8 mouse cellular contexts compared by ENCODE assay signal in the genomic region with DNA sequence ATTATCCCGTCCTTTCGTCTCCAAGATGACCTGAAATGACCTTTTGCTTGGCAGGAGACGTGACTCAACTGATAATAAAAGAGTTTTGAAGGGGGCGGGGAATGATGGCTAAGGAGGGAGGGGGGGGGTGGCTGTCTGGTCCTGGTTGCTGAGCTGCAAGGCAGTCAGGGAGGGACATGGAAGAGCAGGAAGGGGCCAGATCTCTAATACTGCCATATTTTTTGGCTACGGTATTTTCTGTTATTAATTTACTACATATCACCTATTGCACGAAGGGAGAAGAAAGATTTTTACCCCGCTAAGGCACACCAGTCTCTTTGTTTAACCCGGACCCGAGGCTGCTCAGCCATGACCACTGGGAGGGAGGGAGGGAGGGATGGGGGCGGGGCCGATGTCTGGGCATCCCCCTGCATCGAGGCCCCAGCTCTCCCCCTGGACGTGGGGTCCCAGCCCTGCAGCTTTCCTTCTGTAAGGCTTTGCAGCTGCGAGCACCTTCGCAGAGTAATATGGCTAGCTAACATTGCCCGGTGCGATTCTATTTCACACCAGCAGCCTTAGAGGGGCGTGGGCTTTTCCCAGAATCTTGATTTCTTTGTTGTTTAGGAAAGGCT.
DNase-seq lines count a peak whose midpoint lies in the region; ATAC-seq and TF ChIP-seq lines count a peak whose summit lies in the region.

No protein-coding gene starts in this region.

- peak overlapping the region; percentile 43 for H3K4me3 ChIP-seq in lung, embryonic 15.5 days
- H3K4me3 ChIP-seq in embryonic fibroblast, embryonic 13.5 days (ENCODE audit: insufficient read depth, low read length): peak overlapping the region; percentile 25
- peak overlapping the region; percentile 30 for H3K4me3 ChIP-seq in hindbrain, embryonic 14.5 days (replicated peaks; ENCODE audit: low read length)
- H3K4me3 ChIP-seq in midbrain, embryonic 11.5 days (ENCODE audit: low read depth, low read length): peak overlapping the region; percentile 22

- peak overlapping the region; percentile 43 for H3K9ac ChIP-seq in lung, embryonic 15.5 days
- H3K9ac ChIP-seq in hindbrain, embryonic 14.5 days: peak overlapping the region; percentile 70
- peak overlapping the region; percentile 70 for H3K9ac ChIP-seq in midbrain, embryonic 11.5 days (ENCODE audit: low read length)

- no peaks in the 10 kb centered on the region for H3K9me3 ChIP-seq in lung, embryonic 15.5 days
- no peaks in the 10 kb centered on the region for H3K9me3 ChIP-seq in hindbrain, embryonic 14.5 days (ENCODE audit: control insufficient read depth, low read length)
- peaks cover 3% of the 10 kb centered on the region; the same call in 1 of the 2 replicates for H3K9me3 ChIP-seq in midbrain, embryonic 11.5 days (ENCODE audit: control insufficient read depth, low read length)

- peak overlapping the region; percentile 86 for H3K4me2 ChIP-seq in lung, embryonic 15.5 days
- peak overlapping the region; percentile 62 for H3K4me2 ChIP-seq in hindbrain, embryonic 14.5 days (replicated peaks)
- peak overlapping the region; percentile 51 for H3K4me2 ChIP-seq in midbrain, embryonic 11.5 days

- H3K36me3 ChIP-seq in lung, embryonic 15.5 days: no peaks in the 10 kb centered on the region
- H3K36me3 ChIP-seq in hindbrain, embryonic 14.5 days (replicated peaks; ENCODE audit: control insufficient read depth, insufficient read depth): no peaks in the 10 kb centered on the region
- no peaks in the 10 kb centered on the region for H3K36me3 ChIP-seq in midbrain, embryonic 11.5 days (ENCODE audit: control insufficient read depth, insufficient read depth, low read length)

- no peaks in the 10 kb centered on the region for H3K27me3 ChIP-seq in lung, embryonic 15.5 days
- no peaks in the 10 kb centered on the region for H3K27me3 ChIP-seq in hindbrain, embryonic 14.5 days (ENCODE audit: control insufficient read depth, insufficient read depth, low read length)
- no peaks in the 10 kb centered on the region for H3K27me3 ChIP-seq in midbrain, embryonic 11.5 days (ENCODE audit: control insufficient read depth, insufficient read depth, low read length)

- no peak overlapping the region for H3K27ac ChIP-seq in lung, embryonic 15.5 days
- H3K27ac ChIP-seq in embryonic fibroblast, embryonic 13.5 days (ENCODE audit: insufficient read depth, low read length): no peak overlapping the region
- H3K27ac ChIP-seq in hindbrain, embryonic 14.5 days: peak overlapping the region; percentile 95
- H3K27ac ChIP-seq in midbrain, embryonic 11.5 days (ENCODE audit: low read depth, low read length): peak overlapping the region; percentile 96

- 1% methylated on average over 18 of the region's 18 CpGs for WGBS in lung, embryonic 15.5 days
- 1% methylated on average over 18 of the region's 18 CpGs for WGBS in hindbrain, embryonic 14.5 days
- WGBS in midbrain, embryonic 11.5 days: 0% methylated on average over 18 of the region's 18 CpGs

- ATAC-seq in lung, embryonic 15.5 days (ENCODE audit: borderline replicate concordance, extremely low read depth, low FRiP score, low TSS enrichment): peak; percentile 85; the same call in 1 of the 2 replicates
- ATAC-seq in hindbrain, embryonic 14.5 days (ENCODE audit: low FRiP score): peak; percentile 95
- peak; percentile 97 for ATAC-seq in midbrain, embryonic 11.5 days (ENCODE audit: low FRiP score)

- peak; percentile 41; the same call in 1 of the 2 replicates for TF ChIP-seq POLR2A in embryonic fibroblast, embryonic 13.5 days (IDR thresholded peaks at IDR 0.05; ENCODE audit: low read depth, low read length)

- TF ChIP-seq CTCF in embryonic fibroblast, embryonic 13.5 days (IDR thresholded peaks at IDR 0.05; ENCODE audit: borderline replicate concordance, insufficient read depth, low read length): no peak

- H3K4me1 ChIP-seq in lung, embryonic 15.5 days: peaks cover 14% of the 10 kb centered on the region
- H3K4me1 ChIP-seq in embryonic fibroblast, embryonic 13.5 days (ENCODE audit: control insufficient read depth, insufficient read depth, low read length): no peaks in the 10 kb centered on the region
- H3K4me1 ChIP-seq in hindbrain, embryonic 14.5 days (replicated peaks; ENCODE audit: control insufficient read depth, insufficient read depth, low read length): peaks cover 17% of the 10 kb centered on the region; the same call in 1 of the 2 replicates
- peaks cover 6% of the 10 kb centered on the region for H3K4me1 ChIP-seq in midbrain, embryonic 11.5 days (ENCODE audit: control insufficient read depth, insufficient read depth, low read length)

- DNase-seq in lung, postnatal 14 days: no peak
- peak; percentile 81 for DNase-seq in hindbrain, embryonic 14.5 days (ENCODE audit: low spot score)
- peak; percentile 98 for DNase-seq in midbrain, embryonic 11.5 days (ENCODE audit: low spot score, missing footprints)
- DNase-seq in thymus, postnatal 4 days: no peak
- DNase-seq in frontal cortex, postnatal 14 days (ENCODE audit: low spot score in 2 of 2): no peak
- DNase-seq in frontal cortex, postnatal 36 days (ENCODE audit: low spot score in 2 of 2): no peak

Comparison
In these comparisons a context has a peak if more than half of its experiments do, and no peak if none do; other contexts are left out.
1. H3K27ac ChIP-seq: peak in hindbrain, embryonic 14.5 days (single experiment) and midbrain, embryonic 11.5 days (single experiment); none in lung, embryonic 15.5 days (single experiment) and embryonic fibroblast, embryonic 13.5 days (single experiment).
2. DNase-seq: peak in hindbrain, embryonic 14.5 days (single experiment) and midbrain, embryonic 11.5 days (single experiment); none in lung, postnatal 14 days (single experiment), thymus, postnatal 4 days (single experiment), frontal cortex, postnatal 14 days (0 of 2) and frontal cortex, postnatal 36 days (0 of 2).
3. Peak in every context shown above with its lines, with median percentiles within 50 percentile points of each other: ATAC-seq, H3K4me2 ChIP-seq, H3K4me3 ChIP-seq and H3K9ac ChIP-seq.